Mouse (Mus musculus) right cerebral cortex, postnatal 10 days (tissue): ENCODE measurements around the gene Rilp.

Experiments used
- DNase-seq, 2 experiments: peaks; one replicate each; pipeline ENCODE4 v3.0.0; 2021; ENCODE audit warnings: low spot score in 2 of 2

Gene Rilp

DNA sequence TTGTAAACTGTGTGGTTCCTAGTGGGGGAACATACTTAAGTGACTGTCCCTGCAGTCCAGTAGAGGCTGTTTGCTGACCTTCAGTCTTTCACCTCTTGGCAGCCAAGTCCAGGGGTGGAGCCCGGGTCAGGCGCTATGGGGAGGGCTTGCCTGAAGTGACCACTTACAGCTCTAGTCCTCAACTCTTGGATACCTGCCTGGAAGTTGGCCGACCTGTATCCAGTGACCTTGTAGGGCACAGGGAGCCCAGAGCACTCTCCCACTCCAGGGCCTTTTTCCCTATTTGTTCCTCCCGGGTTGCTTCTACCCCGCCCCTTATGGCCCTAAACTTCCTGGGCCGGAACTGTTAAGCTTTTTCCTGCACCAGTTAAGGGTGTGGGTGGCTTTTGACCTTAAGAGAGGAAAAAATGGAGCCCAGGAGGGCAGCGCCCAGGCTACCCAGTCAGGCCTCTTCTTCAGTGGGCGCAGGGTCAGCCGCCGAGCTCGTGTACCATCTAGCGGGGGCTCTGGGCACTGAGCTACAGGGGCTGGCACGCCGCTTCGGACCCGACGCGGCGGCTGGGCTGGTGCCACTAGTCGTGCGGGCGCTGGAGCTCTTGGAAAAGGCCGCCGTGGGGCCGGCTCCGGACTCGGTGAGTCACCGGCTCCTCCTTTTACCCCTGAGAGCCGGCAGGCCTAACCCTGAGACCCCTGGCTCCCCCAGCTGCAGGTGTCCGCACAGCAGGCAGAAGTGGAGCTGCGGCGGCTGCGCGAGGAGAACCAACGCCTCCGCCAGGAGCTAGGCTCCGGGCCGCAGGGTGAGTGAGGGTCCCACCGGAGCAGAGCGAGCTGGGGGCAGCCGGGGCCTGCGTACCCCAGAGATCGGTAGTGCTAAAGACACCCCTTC is at the start of gene Rilp:
Gene Rilp, plus strand, starts transcription at position 354 of the 886 bp plus-strand sequence.
- peak; percentile 77 to 78 for DNase-seq

DNA sequence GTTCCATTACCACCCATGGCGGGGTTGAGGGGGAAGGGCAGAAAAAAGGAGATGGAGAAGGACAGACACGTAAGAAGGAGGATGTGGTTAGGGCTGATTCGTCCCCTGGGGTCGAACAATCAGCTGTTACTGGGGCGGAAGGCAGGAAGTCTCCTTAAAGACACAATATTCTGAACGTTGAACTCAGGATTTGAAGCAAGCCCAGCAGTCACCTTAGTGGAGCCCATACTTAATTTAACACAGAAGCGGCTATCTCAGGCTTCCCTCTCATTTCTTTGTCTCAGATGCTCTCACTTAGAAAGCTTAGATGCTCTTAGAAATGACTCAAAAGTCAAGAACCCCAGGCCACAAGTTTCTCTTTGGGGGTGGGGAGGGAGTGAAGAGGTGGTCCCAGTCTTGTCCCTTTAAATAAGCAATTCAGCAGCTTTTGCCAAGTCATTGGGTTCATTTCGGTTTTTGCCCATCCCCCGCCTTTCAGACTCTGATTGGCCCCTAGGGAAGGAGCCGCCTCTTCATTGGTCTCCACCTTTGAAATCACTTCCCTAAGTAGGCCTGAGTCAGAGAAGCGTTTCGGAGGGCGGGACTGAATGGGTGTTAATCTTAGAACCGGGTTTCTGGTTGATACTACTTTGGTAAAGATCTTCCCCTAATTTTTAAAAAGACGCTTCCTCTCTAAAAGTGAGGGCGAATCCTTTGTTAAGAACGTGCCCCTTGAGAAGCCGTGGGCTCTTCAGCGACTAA is 49.6 kb upstream of the Rilp start:
- DNase-seq, result peak; percentile 95 to 96

DNA sequence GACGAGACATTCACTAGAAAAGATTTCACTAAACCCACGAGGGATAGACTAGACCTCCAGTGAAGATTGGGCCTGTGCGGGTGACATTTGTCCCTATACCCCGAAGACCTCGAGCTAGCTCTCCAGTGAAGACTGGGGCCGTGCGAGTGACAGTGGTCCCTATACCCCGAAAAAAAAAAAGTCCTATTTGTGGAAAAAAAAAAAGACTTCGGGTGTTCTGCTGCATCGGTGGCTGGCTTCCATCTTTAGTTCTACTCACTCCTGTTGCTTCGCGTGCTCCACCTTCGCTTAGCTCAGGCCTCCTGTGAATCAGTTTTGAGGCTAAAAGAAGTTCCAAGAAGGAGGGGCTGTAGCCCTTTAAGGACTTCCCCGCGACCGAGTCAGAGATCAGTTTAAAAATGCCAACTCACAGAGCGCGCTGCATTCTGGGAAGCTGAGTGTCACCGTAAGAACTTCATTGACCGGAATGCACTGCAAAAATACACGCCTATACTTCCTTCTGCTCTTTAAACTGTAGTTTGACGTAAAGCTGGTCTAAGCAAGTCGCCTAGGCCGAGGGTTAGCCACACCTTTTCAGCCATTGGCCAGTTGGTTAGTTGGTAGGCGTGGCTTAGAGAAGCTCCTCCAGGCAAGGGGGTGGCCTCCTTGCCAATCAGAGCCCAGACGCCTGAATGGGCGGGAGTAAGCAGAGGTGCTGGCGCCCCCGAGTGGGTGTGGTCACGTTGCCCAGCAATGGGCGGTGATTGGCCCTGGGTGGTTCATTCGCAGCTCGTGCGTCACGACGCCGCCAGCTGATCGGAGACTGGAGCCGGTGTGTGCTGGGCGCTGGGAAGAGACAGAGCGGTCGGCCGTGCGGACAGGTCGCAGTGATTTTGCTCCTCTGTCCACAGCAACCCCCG is 48.8 kb upstream of the Rilp start, which contains the start of gene Tlcd2:
Gene Tlcd2, plus strand, starts transcription at position 872 of the 899 bp plus-strand sequence.
- peak; percentile 100 for DNase-seq

GRCm38 (mm10) chr11:75461743-75462252 is 48.1 kb upstream of the Rilp start:
- no peak for DNase-seq

- peak; percentile 60 to 72 for DNase-seq
Observed at GRCm38 (mm10) chr11:75462253-75462783, 47.6 kb upstream of the Rilp start.

DNA sequence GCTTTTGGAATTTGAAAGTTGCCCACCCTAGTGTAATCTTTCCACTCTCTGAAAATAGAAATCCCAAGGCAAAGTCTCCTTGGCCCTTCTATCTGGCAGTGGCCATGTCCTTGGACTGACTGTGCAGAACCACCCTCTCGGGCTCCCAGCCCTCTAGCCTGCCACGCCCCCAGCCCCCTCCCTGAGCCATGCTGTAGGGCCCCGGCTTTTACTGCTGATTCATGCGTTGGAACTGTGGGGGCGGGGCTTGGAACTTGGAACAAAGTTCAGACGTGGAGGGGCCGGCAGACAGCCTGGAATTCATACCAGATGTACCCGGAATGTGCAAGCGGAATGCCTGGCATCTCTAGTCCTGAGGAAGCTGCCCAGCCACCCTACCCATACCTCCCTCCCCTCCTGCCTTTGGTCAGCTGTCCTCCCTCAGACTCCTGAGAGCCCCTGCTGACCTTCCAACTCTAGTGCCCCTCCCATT is 47.0 kb upstream of the Rilp start:
- DNase-seq, result peak; percentile 80 to 82

DNA sequence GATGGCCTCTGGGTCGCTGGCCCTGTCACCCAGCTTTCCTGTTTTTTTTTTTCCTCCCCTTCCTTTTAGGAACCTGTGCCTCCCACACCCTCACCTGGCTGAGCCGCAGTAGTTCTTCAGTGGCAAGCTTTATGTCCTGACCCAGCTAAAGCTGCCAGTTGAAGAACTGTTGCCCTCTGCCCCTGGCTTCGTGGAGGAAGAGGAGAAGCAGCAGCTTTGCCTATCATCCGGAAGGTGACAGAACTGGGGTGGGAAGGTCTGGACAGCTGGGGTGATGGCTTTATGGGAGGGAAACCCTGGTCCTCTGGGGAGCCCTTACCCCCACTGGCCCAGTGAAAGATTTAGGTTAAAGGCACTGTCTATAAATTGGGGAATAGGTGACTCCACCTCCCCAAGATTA is 46.3 kb upstream of the Rilp start:
- DNase-seq, result no peak

DNA sequence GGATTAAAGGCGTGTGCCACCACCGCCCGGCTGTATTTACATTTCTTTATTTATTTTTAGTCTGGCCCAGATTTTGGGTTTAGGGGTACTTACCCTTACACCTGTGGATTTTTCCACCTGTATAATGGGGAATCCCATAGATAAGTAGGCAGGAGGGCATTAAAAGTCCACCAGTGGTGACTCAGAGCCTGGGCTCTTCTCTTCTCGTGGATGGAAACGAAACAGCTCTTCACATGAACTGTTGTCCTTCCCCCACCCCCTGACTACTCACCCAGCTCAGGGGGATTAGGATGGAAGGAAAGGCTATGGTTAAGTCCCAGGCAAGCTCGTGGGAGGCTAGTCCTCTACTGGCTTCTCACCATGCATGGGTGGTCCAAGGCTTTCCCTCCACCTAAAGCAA is 45.5 kb upstream of the Rilp start:
- no peak for DNase-seq

- no peak for DNase-seq
Observed at GRCm38 (mm10) chr11:75465051-75465450, 44.8 kb upstream of the Rilp start.

DNA sequence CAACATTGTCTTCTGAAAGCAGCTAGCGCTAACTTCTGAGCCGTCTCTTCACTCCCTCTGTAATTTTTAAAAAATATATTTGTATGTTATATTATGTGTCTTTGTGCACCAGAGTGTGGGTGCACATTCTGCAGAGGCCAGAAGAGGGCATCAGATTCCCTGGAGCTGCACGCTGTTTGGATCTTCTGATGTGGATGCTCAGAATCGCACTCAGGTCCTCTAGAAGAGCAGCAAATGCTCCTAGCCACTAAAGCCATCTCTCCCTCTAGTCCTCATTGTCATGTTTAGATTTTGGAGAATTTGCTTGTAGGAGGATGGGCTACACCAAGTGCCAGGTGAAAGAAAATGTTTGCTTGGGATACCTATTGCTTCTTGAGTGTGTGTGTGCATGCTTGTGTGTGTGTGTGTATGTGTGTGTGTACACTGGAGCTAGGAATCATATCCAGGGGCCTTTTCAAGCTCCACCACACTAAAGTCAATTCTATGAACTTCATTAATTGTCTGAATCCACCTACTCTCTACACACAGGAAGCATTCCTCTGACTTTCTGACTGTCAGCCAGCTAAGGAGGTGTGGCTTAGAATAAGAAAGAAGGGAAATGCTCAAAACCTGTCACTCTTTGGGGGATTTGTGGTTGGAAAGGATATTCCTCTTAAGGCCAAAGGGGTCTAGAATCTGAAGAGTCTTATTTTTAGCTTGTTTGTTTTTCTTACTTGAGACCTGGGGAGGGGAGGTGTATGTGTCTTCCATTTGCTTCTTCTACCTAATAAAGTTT is 43.0 kb upstream of the Rilp start:
- DNase-seq, result no peak

GRCm38 (mm10) chr11:75467512-75468215 is 42.2 kb upstream of the Rilp start:
- DNase-seq, result peak in 1 of 2 experiments; percentile 59

- DNase-seq, result no peak
Observed at GRCm38 (mm10) chr11:75468410-75468809, 41.5 kb upstream of the Rilp start.

GRCm38 (mm10) chr11:75469261-75469660 is 40.6 kb upstream of the Rilp start:
- DNase-seq, result no peak

DNA sequence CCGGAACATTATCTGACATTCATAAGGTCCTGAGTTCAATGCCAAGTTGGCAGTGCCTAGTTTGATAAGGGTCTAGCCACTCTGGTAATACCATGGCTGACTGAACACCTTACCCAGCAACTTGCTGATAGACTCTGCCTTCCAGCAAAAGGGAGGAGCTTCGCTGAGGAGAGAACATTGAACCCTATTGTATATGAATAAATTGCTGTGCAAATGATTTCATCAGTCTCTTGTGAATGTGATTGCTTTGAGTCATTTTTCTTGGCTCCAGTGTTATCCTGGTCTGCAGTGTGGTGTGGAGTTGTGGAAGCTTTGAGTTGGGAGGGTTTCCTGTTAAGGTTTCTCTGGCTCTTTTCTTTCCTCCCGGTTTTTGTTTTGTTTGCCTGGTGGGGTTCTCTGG is 39.2 kb upstream of the Rilp start:
- DNase-seq, result no peak

GRCm38 (mm10) chr11:75472469-75473081 is 37.3 kb upstream of the Rilp start:
- no peak for DNase-seq

DNA sequence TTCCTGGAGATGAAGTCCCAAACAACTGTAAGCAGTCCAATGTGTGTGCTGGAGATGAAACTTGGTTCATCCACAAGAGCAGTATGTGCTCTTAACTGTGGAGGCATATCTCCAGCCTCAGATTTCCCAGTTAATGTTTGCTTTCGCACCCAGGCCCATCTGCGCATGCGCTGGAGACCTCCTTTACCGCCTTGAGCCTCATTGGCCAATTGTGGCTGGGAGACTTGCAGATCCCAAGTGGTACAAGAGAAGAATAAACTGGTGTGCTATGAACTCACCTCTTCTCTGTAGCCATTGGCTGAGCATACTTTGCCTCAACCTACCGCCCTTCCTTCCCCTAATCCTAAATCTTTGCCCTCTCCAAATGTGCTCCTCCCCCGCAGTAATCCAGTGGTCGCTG is 36.5 kb upstream of the Rilp start:
- DNase-seq, result no peak

- no peak for DNase-seq
Observed at GRCm38 (mm10) chr11:75486192-75486591, 23.7 kb upstream of the Rilp start.

GRCm38 (mm10) chr11:75486601-75487285 is 23.2 kb upstream of the Rilp start, which contains the start of gene Prpf8:
Gene Prpf8, plus strand, starts transcription at chr11:75486816.
- peak; percentile 98 for DNase-seq

DNA sequence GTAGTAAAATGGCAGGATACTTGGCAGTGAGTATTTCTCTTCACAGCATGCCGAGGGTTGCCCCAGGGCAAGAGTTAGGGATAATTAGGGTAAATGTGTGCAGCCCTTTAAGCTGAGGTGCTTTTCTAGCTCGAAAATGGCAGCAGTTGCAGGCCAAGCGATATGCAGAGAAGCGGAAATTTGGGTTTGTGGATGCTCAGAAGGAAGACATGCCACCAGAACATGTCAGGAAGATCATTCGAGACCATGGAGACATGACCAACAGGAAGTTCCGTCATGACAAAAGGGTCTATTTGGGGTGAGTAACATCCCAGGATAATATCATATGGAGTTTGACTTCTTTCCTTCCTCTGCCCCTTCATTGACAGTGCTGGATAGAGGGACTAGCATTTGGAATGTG is 22.4 kb upstream of the Rilp start:
- no peak for DNase-seq
